Mouse (Mus musculus): Measurements from ENCODE around the gene Aifm1. TPM values are rescaled to one million over a fixed set of nuclear protein-coding genes. Genes with fewer than 3 reads are reported as not detected.
"Not testable (repeated sequence)": the region's sequence is repeated elsewhere in the genome, so short reads cannot be mapped to it uniquely, and the experiment has no call there.

The Aifm1 gene
- total and polyA plus RNA-seq, 2 experiments: 31.4 to 90.0 TPM

- 49% methylated on average over 9 of the region's 10 CpGs for WGBS
- no peak for DNase-seq (ENCODE audit: extremely low read depth, low read depth, low spot score)
- TF ChIP-seq POLR2A (IDR thresholded peaks at IDR 0.05; ENCODE audit: extremely low read depth, insufficient read depth, low read length) (no peak), CTCF (IDR thresholded peaks at IDR 0.05; ENCODE audit: low read depth, low read length) (no peak)
- no peak overlapping the region for H3K27ac ChIP-seq (replicated peaks; ENCODE audit: insufficient read depth, low read depth, low read length)
- H3K9ac ChIP-seq (ENCODE audit: low read depth, low read length): no peak overlapping the region
- H3K4me1 ChIP-seq (ENCODE audit: control insufficient read depth, insufficient read depth, low read length): peaks cover 2% of the 10 kb centered on the region; the same call in 1 of the 2 replicates
- no peaks in the 10 kb centered on the region for H3K36me3 ChIP-seq (ENCODE audit: control insufficient read depth, insufficient read depth, low read length)
- H3K79me2 ChIP-seq (ENCODE audit: control insufficient read depth, insufficient read depth, low read length): no peaks in the 10 kb centered on the region; the same call in 1 of the 2 replicates
- H3K27me3 ChIP-seq (ENCODE audit: control insufficient read depth, insufficient read depth, low read length): peaks cover 7% of the 10 kb centered on the region
- H3K4me3 ChIP-seq (ENCODE audit: insufficient read depth, low read depth, low read length): no peak overlapping the region
Observed at GRCm38 (mm10) chrX:48449646-48450045, 63.7 kb downstream of the Aifm1 start.

- H3K27ac ChIP-seq (replicated peaks; ENCODE audit: insufficient read depth, low read depth, low read length): no peak overlapping the region
- no peak overlapping the region for H3K9ac ChIP-seq (ENCODE audit: low read depth, low read length)
- no peaks in the 10 kb centered on the region for H3K27me3 ChIP-seq (ENCODE audit: control insufficient read depth, insufficient read depth, low read length)
- TF ChIP-seq POLR2A (IDR thresholded peaks at IDR 0.05; ENCODE audit: extremely low read depth, insufficient read depth, low read length) (no peak), CTCF (IDR thresholded peaks at IDR 0.05; ENCODE audit: low read depth, low read length) (no peak)
- DNase-seq (ENCODE audit: extremely low read depth, low read depth, low spot score): no peak
- no peaks in the 10 kb centered on the region for H3K4me1 ChIP-seq (ENCODE audit: control insufficient read depth, insufficient read depth, low read length)
- H3K79me2 ChIP-seq (ENCODE audit: control insufficient read depth, insufficient read depth, low read length): no peaks in the 10 kb centered on the region; the same call in 1 of the 2 replicates
- no peaks in the 10 kb centered on the region for H3K36me3 ChIP-seq (ENCODE audit: control insufficient read depth, insufficient read depth, low read length)
- 79% methylated on average over 4 of the region's 4 CpGs for WGBS
- no peak overlapping the region for H3K4me3 ChIP-seq (ENCODE audit: insufficient read depth, low read depth, low read length)
Observed at GRCm38 (mm10) chrX:48444677-48445076, 68.7 kb downstream of the Aifm1 start.

- TF ChIP-seq CTCF (IDR thresholded peaks at IDR 0.05; ENCODE audit: low read depth, low read length) (no peak), POLR2A (IDR thresholded peaks at IDR 0.05; ENCODE audit: extremely low read depth, insufficient read depth, low read length) (no peak)
- Histone ChIP-seq H3K27ac (replicated peaks; ENCODE audit: insufficient read depth, low read depth, low read length) (no peak overlapping the region), H3K27me3 (ENCODE audit: control insufficient read depth, insufficient read depth, low read length) (no peaks in the 10 kb centered on the region), H3K4me1 (ENCODE audit: control insufficient read depth, insufficient read depth, low read length) (no peaks in the 10 kb centered on the region), H3K79me2 (ENCODE audit: control insufficient read depth, insufficient read depth, low read length) (no peaks in the 10 kb centered on the region), H3K36me3 (ENCODE audit: control insufficient read depth, insufficient read depth, low read length) (no peaks in the 10 kb centered on the region), H3K4me3 (ENCODE audit: insufficient read depth, low read depth, low read length) (no peak overlapping the region), H3K9ac (ENCODE audit: low read depth, low read length) (no peak overlapping the region)
- 79% methylated on average over 7 of the region's 7 CpGs for WGBS
- DNase-seq (ENCODE audit: extremely low read depth, low read depth, low spot score): no peak
Observed at GRCm38 (mm10) chrX:48441954-48442353, 71.4 kb downstream of the Aifm1 start.

GRCm38 (mm10) chrX:48441548-48441947 lies 71.8 kb downstream of the Aifm1 start:
- WGBS: 91% methylated on average over 6 of the region's 6 CpGs
- H3K27me3 ChIP-seq (ENCODE audit: control insufficient read depth, insufficient read depth, low read length): no peaks in the 10 kb centered on the region
- TF ChIP-seq POLR2A (IDR thresholded peaks at IDR 0.05; ENCODE audit: extremely low read depth, insufficient read depth, low read length) (no peak), CTCF (IDR thresholded peaks at IDR 0.05; ENCODE audit: low read depth, low read length) (no peak)
- H3K4me3 ChIP-seq (ENCODE audit: insufficient read depth, low read depth, low read length): no peak overlapping the region
- H3K36me3 ChIP-seq (ENCODE audit: control insufficient read depth, insufficient read depth, low read length): no peaks in the 10 kb centered on the region
- no peak for DNase-seq (ENCODE audit: extremely low read depth, low read depth, low spot score)
- H3K4me1 ChIP-seq (ENCODE audit: control insufficient read depth, insufficient read depth, low read length): no peaks in the 10 kb centered on the region
- no peak overlapping the region for H3K9ac ChIP-seq (ENCODE audit: low read depth, low read length)
- no peaks in the 10 kb centered on the region for H3K79me2 ChIP-seq (ENCODE audit: control insufficient read depth, insufficient read depth, low read length)
- H3K27ac ChIP-seq (replicated peaks; ENCODE audit: insufficient read depth, low read depth, low read length): no peak overlapping the region

DNA sequence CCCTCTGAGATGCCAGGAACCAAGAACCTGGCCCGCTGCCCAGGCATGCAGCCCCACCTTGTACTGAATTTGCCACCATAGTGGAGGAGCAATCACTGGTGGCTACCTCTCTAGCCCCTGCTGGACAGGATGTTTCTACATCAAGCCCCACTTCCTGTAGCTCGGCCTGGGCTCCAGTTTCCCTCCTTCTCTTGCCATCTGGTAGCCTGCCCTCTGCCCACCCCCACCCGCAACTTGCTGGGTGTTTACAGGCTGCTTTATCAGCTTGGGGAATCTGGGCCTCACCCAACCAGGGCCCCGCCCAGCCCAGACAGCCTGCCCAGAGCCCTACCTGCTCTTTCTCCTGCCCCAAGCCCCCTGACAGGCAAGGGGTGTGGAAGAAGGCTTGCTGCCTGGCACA lies 74.3 kb downstream of the Aifm1 start:
- Histone ChIP-seq H3K27ac (replicated peaks; ENCODE audit: insufficient read depth, low read depth, low read length) (no peak overlapping the region), H3K27me3 (ENCODE audit: control insufficient read depth, insufficient read depth, low read length) (no peaks in the 10 kb centered on the region), H3K36me3 (ENCODE audit: control insufficient read depth, insufficient read depth, low read length) (no peaks in the 10 kb centered on the region), H3K79me2 (ENCODE audit: control insufficient read depth, insufficient read depth, low read length) (no peaks in the 10 kb centered on the region), H3K4me1 (ENCODE audit: control insufficient read depth, insufficient read depth, low read length) (no peaks in the 10 kb centered on the region), H3K9ac (ENCODE audit: low read depth, low read length) (no peak overlapping the region), H3K4me3 (ENCODE audit: insufficient read depth, low read depth, low read length) (no peak overlapping the region)
- TF ChIP-seq CTCF (IDR thresholded peaks at IDR 0.05; ENCODE audit: low read depth, low read length) (no peak), POLR2A (IDR thresholded peaks at IDR 0.05; ENCODE audit: extremely low read depth, insufficient read depth, low read length) (no peak)
- WGBS: 71% methylated on average over 4 of the region's 4 CpGs
- DNase-seq (ENCODE audit: extremely low read depth, low read depth, low spot score): no peak

DNA sequence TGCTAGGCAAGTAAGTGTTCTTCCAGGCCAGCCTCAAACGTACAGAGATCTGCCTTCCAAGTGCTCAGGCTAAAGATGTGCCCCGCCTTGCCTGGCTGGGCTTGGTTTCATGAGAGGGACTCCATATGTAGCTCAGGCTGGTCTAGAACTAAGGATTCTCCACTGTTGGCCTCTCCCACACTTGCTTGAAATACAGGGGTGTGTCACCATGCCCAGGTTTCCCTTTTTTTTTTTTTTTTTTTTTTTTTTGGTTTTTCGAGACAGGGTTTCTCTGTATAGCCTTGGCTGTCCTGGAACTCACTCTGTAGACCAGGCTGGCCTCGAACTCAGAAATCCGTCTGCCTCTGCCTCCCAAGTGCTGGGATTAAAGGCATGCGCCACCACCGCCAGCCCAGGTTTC lies 77.3 kb downstream of the Aifm1 start:
- DNase-seq (ENCODE audit: extremely low read depth, low read depth, low spot score); H3K27me3 ChIP-seq (ENCODE audit: control insufficient read depth, insufficient read depth, low read length); H3K36me3 ChIP-seq (ENCODE audit: control insufficient read depth, insufficient read depth, low read length); H3K9ac ChIP-seq (ENCODE audit: low read depth, low read length); H3K4me3 ChIP-seq (ENCODE audit: insufficient read depth, low read depth, low read length); H3K27ac ChIP-seq (replicated peaks; ENCODE audit: insufficient read depth, low read depth, low read length); H3K4me1 ChIP-seq (ENCODE audit: control insufficient read depth, insufficient read depth, low read length); H3K79me2 ChIP-seq (ENCODE audit: control insufficient read depth, insufficient read depth, low read length): not testable (repeated sequence)
- 91% methylated on average over 6 of the region's 7 CpGs for WGBS
